Mouse (Mus musculus): Measurements from ENCODE around the gene Ccdc177. TPM values are rescaled to one million over a fixed set of nuclear protein-coding genes. Genes with fewer than 3 reads are reported as not detected.

Ccdc177 gene
- polyA plus RNA-seq, 1 experiment from 2014 or later = 2.1 TPM

Other genes with a start within 250 kb of the Ccdc177 start
- 32.9 and 35.0 TPM in 2 replicates for gene Galnt16, start 242.4 kb downstream of the Ccdc177 start, polyA plus RNA-seq (2015; fragmentation: Nextera tagmentation; extraction: Ambion mirVana)
- 22.6 and 25.5 TPM in 2 replicates for gene Slc39a9, start 116.8 kb downstream of the Ccdc177 start, polyA plus RNA-seq (2015; fragmentation: Nextera tagmentation; extraction: Ambion mirVana)
- gene Erh, start 116.3 kb downstream of the Ccdc177 start, polyA plus RNA-seq (2015; fragmentation: Nextera tagmentation; extraction: Ambion mirVana) = 258 and 270 TPM in 2 replicates
- gene Plekhd1, start 68.1 kb downstream of the Ccdc177 start, polyA plus RNA-seq (2015; fragmentation: Nextera tagmentation; extraction: Ambion mirVana) = 10.5 and 11.8 TPM in 2 replicates
- gene Susd6, start 29.8 kb upstream of the Ccdc177 start, polyA plus RNA-seq (2015; fragmentation: Nextera tagmentation; extraction: Ambion mirVana) = 9.1 and 11.9 TPM in 2 replicates
- 379 and 417 TPM in 2 replicates for gene Srsf5, start 184.8 kb upstream of the Ccdc177 start, polyA plus RNA-seq (2015; fragmentation: Nextera tagmentation; extraction: Ambion mirVana)
- 0.63 and 0.67 TPM in 2 replicates for gene Slc10a1, start 208.0 kb upstream of the Ccdc177 start, polyA plus RNA-seq (2015; fragmentation: Nextera tagmentation; extraction: Ambion mirVana)

All from neural tube, embryonic 15.5 days (tissue).